In the genomic region with DNA sequence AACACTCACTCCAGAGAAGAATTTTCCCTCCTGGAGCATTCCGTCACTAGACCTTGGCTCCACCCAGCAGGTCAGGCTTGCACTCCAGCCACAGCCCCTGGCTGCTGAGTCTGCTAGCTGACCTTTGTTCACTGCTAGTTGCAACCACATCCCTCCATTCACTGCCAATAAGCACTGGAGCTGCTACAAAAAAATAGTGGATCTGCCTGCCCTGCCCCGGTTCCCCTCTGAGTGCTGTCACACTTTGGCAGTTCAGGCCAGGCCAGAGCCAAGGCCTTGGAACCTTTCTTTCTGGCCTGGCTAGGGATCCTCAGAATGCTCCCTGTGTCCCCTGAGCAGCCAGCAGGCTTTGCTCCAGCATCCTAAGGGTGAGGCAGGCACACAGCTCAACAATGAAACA, we compare ENCODE assay signal across 9 mouse cellular contexts. TPM values are rescaled to one million over a fixed set of nuclear protein-coding genes. Genes with fewer than 3 reads are reported as not detected.
A peak's percentile ranks its signal among the peaks of the same experiment; 100 is the strongest.
DNase-seq lines count a peak whose midpoint lies in the region; ATAC-seq lines count a peak whose summit lies in the region.
"Had no signal": no experiment of that assay in that cellular context is flagged by ENCODE, and none has a peak within 500 bp of the region (broad histone marks: within the 10 kb centered on the region; RNA-seq: fewer than 3 reads in every experiment).

No protein-coding gene starts in this region.

- no peak overlapping the region for H3K9ac ChIP-seq in midbrain, embryonic 11.5 days (ENCODE audit: low read length)
- H3K9ac ChIP-seq in midbrain, embryonic 13.5 days (replicated peaks), result no peak overlapping the region
- H3K9ac ChIP-seq in forebrain, embryonic 16.5 days (replicated peaks; ENCODE audit: low read depth, low read length), result no peak overlapping the region
- H3K9ac ChIP-seq: hindbrain, embryonic 15.5 days had no signal

- H3K4me1 ChIP-seq in midbrain, embryonic 11.5 days (ENCODE audit: control insufficient read depth, insufficient read depth, low read length), result no peaks in the 10 kb centered on the region
- H3K4me1 ChIP-seq in midbrain, embryonic 13.5 days (replicated peaks), result no peaks in the 10 kb centered on the region
- peaks cover 5% of the 10 kb centered on the region; the same call in 1 of the 2 replicates for H3K4me1 ChIP-seq in embryonic facial prominence, embryonic 10.5 days
- no peaks in the 10 kb centered on the region for H3K4me1 ChIP-seq in forebrain, embryonic 16.5 days (replicated peaks; ENCODE audit: control insufficient read depth, insufficient read depth, low read length)
- H3K4me1 ChIP-seq: hindbrain, embryonic 15.5 days had no signal

- H3K4me3 ChIP-seq in midbrain, embryonic 11.5 days (ENCODE audit: low read depth, low read length), result no peak overlapping the region
- H3K4me3 ChIP-seq in midbrain, embryonic 13.5 days (replicated peaks), result no peak overlapping the region
- H3K4me3 ChIP-seq in embryonic facial prominence, embryonic 10.5 days, result no peak overlapping the region
- H3K4me3 ChIP-seq in forebrain, embryonic 16.5 days (replicated peaks; ENCODE audit: low read length), result no peak overlapping the region
- H3K4me3 ChIP-seq: hindbrain, embryonic 15.5 days had no signal

- 0 out of 2 replicates have a peak, but pooled peaks cover 2% of the 10 kb centered on the region for H3K9me3 ChIP-seq in midbrain, embryonic 11.5 days (ENCODE audit: control insufficient read depth, low read length)
- H3K9me3 ChIP-seq in midbrain, embryonic 13.5 days, result no peaks in the 10 kb centered on the region
- peaks cover 3% of the 10 kb centered on the region; the same call in 1 of the 2 replicates for H3K9me3 ChIP-seq in embryonic facial prominence, embryonic 10.5 days
- H3K9me3 ChIP-seq in forebrain, embryonic 16.5 days (ENCODE audit: control insufficient read depth, low read length), result no peaks in the 10 kb centered on the region
- H3K9me3 ChIP-seq: hindbrain, embryonic 15.5 days had no signal

- no peak overlapping the region for H3K27ac ChIP-seq in midbrain, embryonic 11.5 days (ENCODE audit: low read depth, low read length)
- H3K27ac ChIP-seq in midbrain, embryonic 13.5 days, result no peak overlapping the region
- H3K27ac ChIP-seq in embryonic facial prominence, embryonic 10.5 days (replicated peaks), result 0 out of 2 replicates have a peak overlapping the region, but pooled peaks have one; percentile 25
- H3K27ac ChIP-seq in forebrain, embryonic 16.5 days (ENCODE audit: low read length), result no peak overlapping the region
- H3K27ac ChIP-seq: hindbrain, embryonic 15.5 days had no signal

- ATAC-seq in midbrain, embryonic 11.5 days (ENCODE audit: low FRiP score), result no peak
- ATAC-seq in midbrain, embryonic 13.5 days, result no peak
- no peak for ATAC-seq in forebrain, embryonic 16.5 days

- H3K36me3 ChIP-seq in midbrain, embryonic 11.5 days (ENCODE audit: control insufficient read depth, insufficient read depth, low read length), result no peaks in the 10 kb centered on the region
- H3K36me3 ChIP-seq in midbrain, embryonic 13.5 days, result 0 out of 2 replicates have a peak, but pooled peaks cover 7% of the 10 kb centered on the region
- peaks cover under 1% of the 10 kb centered on the region; the same call in 1 of the 2 replicates for H3K36me3 ChIP-seq in embryonic facial prominence, embryonic 10.5 days (replicated peaks)
- H3K36me3 ChIP-seq in forebrain, embryonic 16.5 days (ENCODE audit: control insufficient read depth, insufficient read depth), result no peaks in the 10 kb centered on the region

- peak; percentile 69 for DNase-seq in midbrain, embryonic 11.5 days (ENCODE audit: low spot score, missing footprints)
- peak; percentile 22 for DNase-seq in embryonic facial prominence, embryonic 10.5 days (ENCODE audit: low spot score)
- peak; percentile 62 to 64 for DNase-seq in heart, postnatal 10 days
- DNase-seq in ovary, adult 18-20 months (ENCODE audit: low spot score), result peak; percentile 29
- DNase-seq in spleen, adult 18-20 months, result no peak
- DNase-seq in thymus, postnatal 10 days (ENCODE audit: low spot score in 2 of 2), result no peak

- 75% methylated on average over 2 of the region's 2 CpGs for WGBS in midbrain, embryonic 11.5 days
- WGBS in midbrain, embryonic 13.5 days, result 79% methylated on average over 2 of the region's 2 CpGs
- 60% methylated on average over 2 of the region's 2 CpGs for WGBS in embryonic facial prominence, embryonic 10.5 days
- 61% methylated on average over 2 of the region's 2 CpGs for WGBS in forebrain, embryonic 16.5 days

- H3K4me2 ChIP-seq in midbrain, embryonic 11.5 days, result no peak overlapping the region
- no peak overlapping the region for H3K4me2 ChIP-seq in midbrain, embryonic 13.5 days (replicated peaks)
- no peak overlapping the region for H3K4me2 ChIP-seq in forebrain, embryonic 16.5 days (ENCODE audit: low read length)
- H3K4me2 ChIP-seq: hindbrain, embryonic 15.5 days had no signal

- intact Hi-C loops in heart, postnatal 10 days (cut with DNase I), result no loop called here

- H3K27me3 ChIP-seq in midbrain, embryonic 11.5 days (ENCODE audit: control insufficient read depth, insufficient read depth, low read length), result no peaks in the 10 kb centered on the region
- no peaks in the 10 kb centered on the region for H3K27me3 ChIP-seq in midbrain, embryonic 13.5 days
- H3K27me3 ChIP-seq in embryonic facial prominence, embryonic 10.5 days (replicated peaks; ENCODE audit: low read depth, poor library complexity, severe bottlenecking), result no peaks in the 10 kb centered on the region
- H3K27me3 ChIP-seq in forebrain, embryonic 16.5 days (replicated peaks; ENCODE audit: control insufficient read depth, insufficient read depth, low read length), result no peaks in the 10 kb centered on the region
- H3K27me3 ChIP-seq: hindbrain, embryonic 15.5 days had no signal

RNA-seq across cellular contexts. Expression of gene Cbx3, which starts 19.6 kb away (rescaled TPM):
- 757 and 781 TPM in 2 replicates for polyA plus RNA-seq in midbrain, embryonic 11.5 days (2014; fragmentation: Nextera tagmentation; extraction: Ambion mirVana)
- 593 and 670 TPM in 2 replicates for polyA plus RNA-seq in midbrain, embryonic 13.5 days (2015; fragmentation: Nextera tagmentation; extraction: Ambion mirVana)
- polyA plus RNA-seq in embryonic facial prominence, embryonic 10.5 days (2016; fragmentation: Nextera tagmentation; extraction: Ambion mirVana), result 700 and 747 TPM in 2 replicates
- 100 to 1,000 TPM; 113 to 126 TPM for total RNA-seq in heart, postnatal 10 days (2021)
- polyA plus RNA-seq in forebrain, embryonic 16.5 days (2015; fragmentation: Nextera tagmentation; extraction: Ambion mirVana), result 537 and 587 TPM in 2 replicates

RNA-seq across cellular contexts. Expression of gene Hnrnpa2b1, which starts 20.1 kb away (rescaled TPM):
- 1,654 and 1,893 TPM in 2 replicates for polyA plus RNA-seq in midbrain, embryonic 11.5 days (2014; fragmentation: Nextera tagmentation; extraction: Ambion mirVana)
- 2,073 and 2,164 TPM in 2 replicates for polyA plus RNA-seq in midbrain, embryonic 13.5 days (2015; fragmentation: Nextera tagmentation; extraction: Ambion mirVana)
- 2,407 and 2,547 TPM in 2 replicates for polyA plus RNA-seq in embryonic facial prominence, embryonic 10.5 days (2016; fragmentation: Nextera tagmentation; extraction: Ambion mirVana)
- 100 to 1,000 TPM; 510 to 554 TPM for total RNA-seq in heart, postnatal 10 days (2021)
- 1,940 and 1,995 TPM in 2 replicates for polyA plus RNA-seq in forebrain, embryonic 16.5 days (2015; fragmentation: Nextera tagmentation; extraction: Ambion mirVana)

RNA-seq across cellular contexts. Expression of gene Snx10, which starts 33.9 kb away (rescaled TPM):
- 52.0 and 53.4 TPM in 2 replicates for polyA plus RNA-seq in midbrain, embryonic 11.5 days (2014; fragmentation: Nextera tagmentation; extraction: Ambion mirVana)
- 48.7 and 49.6 TPM in 2 replicates for polyA plus RNA-seq in midbrain, embryonic 13.5 days (2015; fragmentation: Nextera tagmentation; extraction: Ambion mirVana)
- polyA plus RNA-seq in embryonic facial prominence, embryonic 10.5 days (2016; fragmentation: Nextera tagmentation; extraction: Ambion mirVana), result 22.7 and 24.0 TPM in 2 replicates
- total RNA-seq in heart, postnatal 10 days (2021), result 10 to 100 TPM; 10.8 to 14.7 TPM
- 61.6 and 70.5 TPM in 2 replicates for polyA plus RNA-seq in forebrain, embryonic 16.5 days (2015; fragmentation: Nextera tagmentation; extraction: Ambion mirVana)

RNA-seq across cellular contexts. Expression of gene Nfe2l3, which starts 57.3 kb away (rescaled TPM):
- 4.3 and 5.3 TPM in 2 replicates for polyA plus RNA-seq in midbrain, embryonic 11.5 days (2014; fragmentation: Nextera tagmentation; extraction: Ambion mirVana)
- 4.6 and 6.4 TPM in 2 replicates for polyA plus RNA-seq in midbrain, embryonic 13.5 days (2015; fragmentation: Nextera tagmentation; extraction: Ambion mirVana)
- 1.3 and 1.6 TPM in 2 replicates for polyA plus RNA-seq in embryonic facial prominence, embryonic 10.5 days (2016; fragmentation: Nextera tagmentation; extraction: Ambion mirVana)
- total RNA-seq in heart, postnatal 10 days (2021), result 1 to 10 TPM in 1 of 2 experiments, under 1 TPM in 1; 0.36 to 1.4 TPM
- polyA plus RNA-seq in forebrain, embryonic 16.5 days (2015; fragmentation: Nextera tagmentation; extraction: Ambion mirVana), result 14.2 and 16.1 TPM in 2 replicates

Comparison
In these comparisons a context has a peak if more than half of its experiments do, and no peak if none do; other contexts are left out.
1. DNase-seq: peak in midbrain, embryonic 11.5 days (single experiment), embryonic facial prominence, embryonic 10.5 days (single experiment), heart, postnatal 10 days (2 of 2) and ovary, adult 18-20 months (single experiment); none in spleen, adult 18-20 months (0 of 2) and thymus, postnatal 10 days (0 of 2).